In genomic region chr6:38950838-38951237, GRCm38 (mm10) we compare ENCODE assay signal across 26 mouse cellular contexts.
A peak's percentile ranks its signal among the peaks of the same experiment; 100 is the strongest.
DNase-seq lines count a peak whose midpoint lies in the region; ATAC-seq and TF ChIP-seq lines count a peak whose summit lies in the region.
"Had no signal": no experiment of that assay in that cellular context is flagged by ENCODE, and none has a peak within 500 bp of the region (broad histone marks: within the 10 kb centered on the region; RNA-seq: fewer than 3 reads in every experiment).

No protein-coding gene starts in this region.

- no peaks in the 10 kb centered on the region for H3K36me3 ChIP-seq in liver, embryonic 11.5 days (ENCODE audit: control insufficient read depth, insufficient read depth, low read length)
- no peaks in the 10 kb centered on the region for H3K36me3 ChIP-seq in liver, postnatal 0 days (replicated peaks; ENCODE audit: insufficient read depth, low read length)
- no peaks in the 10 kb centered on the region for H3K36me3 ChIP-seq in lung, postnatal 0 days (ENCODE audit: insufficient read depth, low read length)
- H3K36me3 ChIP-seq in forebrain, embryonic 13.5 days (ENCODE audit: poor library complexity, severe bottlenecking): no peaks in the 10 kb centered on the region
- H3K36me3 ChIP-seq: forebrain, embryonic 15.5 days; heart, embryonic 12.5 days; kidney, embryonic 15.5 days; limb, embryonic 12.5 days; neural tube, embryonic 15.5 days; stomach, embryonic 15.5 days had no signal

- no peak for ATAC-seq in liver, embryonic 11.5 days (replicated peaks; ENCODE audit: low FRiP score)
- ATAC-seq in liver, postnatal 0 days: no peak
- peak; percentile 81 for ATAC-seq in lung, postnatal 0 days
- no peak for ATAC-seq in forebrain, embryonic 13.5 days
- ATAC-seq: forebrain, embryonic 15.5 days; intestine, postnatal 0 days had no signal

- DNase-seq in liver, embryonic 11.5 days (ENCODE audit: low spot score): no peak
- DNase-seq in liver, postnatal 0 days: no peak
- peak; percentile 74 for DNase-seq in lung, postnatal 0 days (ENCODE audit: low spot score)
- DNase-seq in lung, adult 18-20 months: no peak
- peak; percentile 34 for DNase-seq in lung, postnatal 25 days (ENCODE audit: low spot score)
- no peak for DNase-seq in layer of hippocampus, adult 2 months (ENCODE audit: low spot score in 2 of 2)
- DNase-seq: adrenal gland, adult 8-10 months; B cell, adult 2 months; cerebellum, adult 8-10 months; cerebellum, postnatal 25 days; gastrocnemius, postnatal 25 days; heart, adult 11 months; heart, postnatal 4 days; midbrain, embryonic 14.5 days; right cerebral cortex, postnatal 25 days had no signal

- no peaks in the 10 kb centered on the region for H3K9me3 ChIP-seq in liver, embryonic 11.5 days (ENCODE audit: control insufficient read depth, low read length)
- H3K9me3 ChIP-seq in liver, postnatal 0 days (ENCODE audit: low read length): no peaks in the 10 kb centered on the region
- no peaks in the 10 kb centered on the region for H3K9me3 ChIP-seq in lung, postnatal 0 days (ENCODE audit: low read length)
- no peaks in the 10 kb centered on the region for H3K9me3 ChIP-seq in forebrain, embryonic 13.5 days (replicated peaks)
- H3K9me3 ChIP-seq: forebrain, embryonic 15.5 days; heart, embryonic 12.5 days; kidney, embryonic 15.5 days; limb, embryonic 12.5 days; neural tube, embryonic 15.5 days; stomach, embryonic 15.5 days had no signal

- H3K9ac ChIP-seq in liver, embryonic 11.5 days (ENCODE audit: low read depth, low read length): no peak overlapping the region
- no peak overlapping the region for H3K9ac ChIP-seq in liver, postnatal 0 days (replicated peaks)
- no peak overlapping the region for H3K9ac ChIP-seq in lung, postnatal 0 days (replicated peaks; ENCODE audit: low read depth)
- no peak overlapping the region for H3K9ac ChIP-seq in forebrain, embryonic 13.5 days
- H3K9ac ChIP-seq: forebrain, embryonic 15.5 days; heart, embryonic 12.5 days; hindbrain, embryonic 14.5 days; kidney, embryonic 15.5 days; limb, embryonic 12.5 days; neural tube, embryonic 15.5 days; stomach, embryonic 15.5 days had no signal

- no peak for TF ChIP-seq POLR2A in embryonic fibroblast, embryonic 13.5 days (IDR thresholded peaks at IDR 0.05; ENCODE audit: low read depth, low read length)

- H3K27me3 ChIP-seq in liver, embryonic 11.5 days (replicated peaks; ENCODE audit: control insufficient read depth, insufficient read depth, low read length): no peaks in the 10 kb centered on the region
- no peaks in the 10 kb centered on the region for H3K27me3 ChIP-seq in liver, postnatal 0 days (ENCODE audit: insufficient read depth, low read length)
- no peaks in the 10 kb centered on the region for H3K27me3 ChIP-seq in lung, postnatal 0 days (replicated peaks; ENCODE audit: insufficient read depth, low read length)
- no peaks in the 10 kb centered on the region for H3K27me3 ChIP-seq in forebrain, embryonic 13.5 days
- H3K27me3 ChIP-seq: forebrain, embryonic 15.5 days; heart, embryonic 12.5 days; neural tube, embryonic 15.5 days; stomach, embryonic 15.5 days had no signal

- H3K27ac ChIP-seq in liver, embryonic 11.5 days (ENCODE audit: low read depth, low read length): peak overlapping the region; percentile 16; the same call in 1 of the 2 replicates
- no peak overlapping the region for H3K27ac ChIP-seq in liver, postnatal 0 days (ENCODE audit: low read depth)
- 0 out of 2 replicates have a peak overlapping the region, but pooled peaks have one; percentile 73 for H3K27ac ChIP-seq in lung, postnatal 0 days (ENCODE audit: low read length)
- peak overlapping the region; percentile 86 for H3K27ac ChIP-seq in embryonic fibroblast, embryonic 13.5 days (ENCODE audit: insufficient read depth, low read length)
- no peak overlapping the region for H3K27ac ChIP-seq in forebrain, embryonic 13.5 days
- H3K27ac ChIP-seq in layer of hippocampus, adult 2 months: no peak overlapping the region
- H3K27ac ChIP-seq: forebrain, embryonic 15.5 days; hindbrain, embryonic 14.5 days; left cerebral cortex, adult 2 months; limb, embryonic 12.5 days; neural tube, embryonic 15.5 days; stomach, embryonic 15.5 days had no signal

- H3K4me1 ChIP-seq in liver, embryonic 11.5 days (replicated peaks; ENCODE audit: control insufficient read depth, insufficient read depth, low read length): peaks cover 11% of the 10 kb centered on the region
- H3K4me1 ChIP-seq in liver, postnatal 0 days (ENCODE audit: insufficient read depth): peaks cover 23% of the 10 kb centered on the region
- peaks cover 11% of the 10 kb centered on the region; the same call in 1 of the 2 replicates for H3K4me1 ChIP-seq in lung, postnatal 0 days (ENCODE audit: insufficient read depth, low read depth, low read length)
- peaks cover 17% of the 10 kb centered on the region for H3K4me1 ChIP-seq in embryonic fibroblast, embryonic 13.5 days (ENCODE audit: control insufficient read depth, insufficient read depth, low read length)
- H3K4me1 ChIP-seq in forebrain, embryonic 13.5 days: no peaks in the 10 kb centered on the region
- H3K4me1 ChIP-seq: forebrain, embryonic 15.5 days; stomach, embryonic 15.5 days had no signal

- WGBS in liver, embryonic 11.5 days: 64% methylated on average over 3 of the region's 3 CpGs
- WGBS in liver, postnatal 0 days (ENCODE audit: insufficient replicate concordance): 53% methylated on average over 3 of the region's 3 CpGs
- 38% methylated on average over 3 of the region's 3 CpGs for WGBS in lung, postnatal 0 days
- 55% methylated on average over 3 of the region's 3 CpGs for WGBS in forebrain, embryonic 13.5 days

- no peak for TF ChIP-seq EP300 in liver, postnatal 0 days (IDR thresholded peaks at IDR 0.05; ENCODE audit: low read depth)
- TF ChIP-seq EP300 in lung, postnatal 0 days (IDR thresholded peaks at IDR 0.05): peak; percentile 25

- no peak overlapping the region for H3K4me2 ChIP-seq in liver, embryonic 11.5 days
- no peak overlapping the region for H3K4me2 ChIP-seq in liver, postnatal 0 days (ENCODE audit: low read depth, low read length)
- no peak overlapping the region for H3K4me2 ChIP-seq in lung, postnatal 0 days (replicated peaks; ENCODE audit: low read depth, low read length)
- no peak overlapping the region for H3K4me2 ChIP-seq in forebrain, embryonic 13.5 days
- H3K4me2 ChIP-seq: forebrain, embryonic 15.5 days; heart, embryonic 12.5 days; hindbrain, embryonic 14.5 days; kidney, embryonic 15.5 days; limb, embryonic 12.5 days; neural tube, embryonic 15.5 days; stomach, embryonic 15.5 days had no signal

- no peak overlapping the region for H3K4me3 ChIP-seq in liver, embryonic 11.5 days (ENCODE audit: low read depth, low read length)
- H3K4me3 ChIP-seq in liver, postnatal 0 days (ENCODE audit: low read depth, low read length): no peak overlapping the region
- no peak overlapping the region for H3K4me3 ChIP-seq in lung, postnatal 0 days (ENCODE audit: low read depth, low read length)
- H3K4me3 ChIP-seq in embryonic fibroblast, embryonic 13.5 days (ENCODE audit: insufficient read depth, low read length): no peak overlapping the region
- no peak overlapping the region for H3K4me3 ChIP-seq in forebrain, embryonic 13.5 days
- H3K4me3 ChIP-seq in layer of hippocampus, adult 2 months: no peak overlapping the region
- H3K4me3 ChIP-seq: forebrain, embryonic 15.5 days; heart, embryonic 12.5 days; kidney, embryonic 15.5 days; left cerebral cortex, adult 2 months; limb, embryonic 12.5 days; neural tube, embryonic 15.5 days; stomach, embryonic 15.5 days had no signal

- no peak for TF ChIP-seq CTCF in liver, postnatal 0 days (IDR thresholded peaks at IDR 0.05; ENCODE audit: low read depth)
- no peak for TF ChIP-seq CTCF in lung, postnatal 0 days (IDR thresholded peaks at IDR 0.05)
- TF ChIP-seq CTCF in embryonic fibroblast, embryonic 13.5 days (IDR thresholded peaks at IDR 0.05; ENCODE audit: borderline replicate concordance, insufficient read depth, low read length): no peak
- no peak for TF ChIP-seq CTCF in layer of hippocampus, adult 2 months (conservative IDR thresholded peaks at IDR 0.05)

Comparison
In these comparisons a context has a peak if more than half of its experiments do, and no peak if none do; other contexts are left out.
1. DNase-seq: peak in lung, postnatal 0 days (single experiment) and lung, postnatal 25 days (single experiment); none in liver, embryonic 11.5 days (single experiment), liver, postnatal 0 days (single experiment), lung, adult 18-20 months (0 of 2) and layer of hippocampus, adult 2 months (0 of 2).
2. H3K27ac ChIP-seq: peak in liver, embryonic 11.5 days (single experiment), lung, postnatal 0 days (single experiment) and embryonic fibroblast, embryonic 13.5 days (single experiment); none in liver, postnatal 0 days (single experiment), forebrain, embryonic 13.5 days (single experiment) and layer of hippocampus, adult 2 months (single experiment).